Comparison of ENCODE assay signal across 10 mouse cellular contexts in genomic region chr4:116300878-116301355, GRCm38 (mm10).
DNase-seq lines count a peak whose midpoint lies in the region; TF ChIP-seq lines count a peak whose summit lies in the region.
"Had no signal": no experiment of that assay in that cellular context is flagged by ENCODE, and none has a peak within 500 bp of the region (broad histone marks: within the 10 kb centered on the region; RNA-seq: fewer than 3 reads in every experiment).

No protein-coding gene starts in this region.

- H3K27ac ChIP-seq in cerebellum, adult 2 months (ENCODE audit: insufficient read depth, low read length): peak overlapping the region; percentile 69; the same call in 1 of the 2 replicates
- H3K27ac ChIP-seq in heart, embryonic 10.5 days: peak overlapping the region; percentile 43
- H3K27ac ChIP-seq in olfactory bulb, adult 2 months (ENCODE audit: insufficient read depth, low read depth, low read length): peak overlapping the region; percentile 27
- H3K27ac ChIP-seq: liver, embryonic 15.5 days had no signal

- no peaks in the 10 kb centered on the region for H3K9me3 ChIP-seq in heart, embryonic 10.5 days
- H3K9me3 ChIP-seq: liver, embryonic 15.5 days had no signal

- H3K4me3 ChIP-seq in cerebellum, adult 2 months (replicated peaks; ENCODE audit: insufficient read depth, low read depth, low read length): no peak overlapping the region
- H3K4me3 ChIP-seq in heart, embryonic 10.5 days: no peak overlapping the region
- no peak overlapping the region for H3K4me3 ChIP-seq in olfactory bulb, adult 2 months (ENCODE audit: insufficient read depth, low read depth, low read length)
- H3K4me3 ChIP-seq: liver, embryonic 15.5 days had no signal

- no peaks in the 10 kb centered on the region for H3K27me3 ChIP-seq in cerebellum, adult 2 months (ENCODE audit: control insufficient read depth, insufficient read depth, low read length)
- no peaks in the 10 kb centered on the region for H3K27me3 ChIP-seq in heart, embryonic 10.5 days (ENCODE audit: insufficient read depth, poor library complexity, severe bottlenecking)
- H3K27me3 ChIP-seq: liver, embryonic 15.5 days had no signal

- no peak for DNase-seq in cerebellum, adult 2 months
- DNase-seq in cerebellum, postnatal 36 days: no peak
- DNase-seq in ovary, adult 18-20 months (ENCODE audit: low spot score): peak; percentile 15
- DNase-seq in ovary, postnatal 36 days (ENCODE audit: low spot score): no peak
- no peak for DNase-seq in heart, embryonic 10.5 days (ENCODE audit: low spot score)
- DNase-seq in layer of hippocampus, adult 11-12 months (ENCODE audit: low spot score): no peak
- DNase-seq in cerebellum, postnatal 10 days: no peak
- DNase-seq: retina, postnatal 1 day had no signal

- TF ChIP-seq CTCF in cerebellum, adult 2 months (IDR thresholded peaks at IDR 0.05; ENCODE audit: borderline replicate concordance, insufficient read depth, low read depth, low read length): no peak
- TF ChIP-seq CTCF in olfactory bulb, adult 2 months (IDR thresholded peaks at IDR 0.05; ENCODE audit: insufficient read depth, low read depth, low read length): no peak

- 49% methylated on average over 4 of the region's 4 CpGs for WGBS in cerebellum, adult 2 months
- WGBS in heart, embryonic 10.5 days: 42% methylated on average over 4 of the region's 4 CpGs
- WGBS in olfactory bulb, adult 2 months: 34% methylated on average over 4 of the region's 4 CpGs

- H3K4me1 ChIP-seq in cerebellum, adult 2 months (ENCODE audit: control insufficient read depth, insufficient read depth, low read length): no peaks in the 10 kb centered on the region; the same call in 1 of the 2 replicates
- H3K4me1 ChIP-seq in heart, embryonic 10.5 days: 0 out of 2 replicates have a peak, but pooled peaks cover 11% of the 10 kb centered on the region
- peaks cover 4% of the 10 kb centered on the region; the same call in 1 of the 2 replicates for H3K4me1 ChIP-seq in olfactory bulb, adult 2 months (ENCODE audit: control insufficient read depth, insufficient read depth, low read length)
- H3K4me1 ChIP-seq: liver, embryonic 15.5 days had no signal

- peaks cover 31% of the 10 kb centered on the region for H3K36me3 ChIP-seq in heart, embryonic 10.5 days
- H3K36me3 ChIP-seq: liver, embryonic 15.5 days had no signal

- TF ChIP-seq POLR2A in cerebellum, adult 2 months (IDR thresholded peaks at IDR 0.05; ENCODE audit: borderline replicate concordance, insufficient read depth, low read length): no peak
- TF ChIP-seq POLR2A in olfactory bulb, adult 2 months (IDR thresholded peaks at IDR 0.05; ENCODE audit: insufficient read depth, low read depth, low read length): no peak
